Mouse (Mus musculus): ENCODE data around the gene Rasgef1b. TPM values are rescaled to one million over a fixed set of nuclear protein-coding genes. Genes with fewer than 3 reads are reported as not detected.

Rasgef1b gene
- polyA plus RNA-seq (2015; fragmentation: Nextera tagmentation; extraction: Ambion mirVana), result 3.6 and 4.0 TPM in 2 replicates

GRCm38 (mm10) chr5:99728649-99729212 is at the start of gene Rasgef1b:
Gene Rasgef1b, minus strand, starts transcription at chr5:99729065.
- H3K9ac ChIP-seq (ENCODE audit: low read depth, low read length), result peak within 1 kb of the TSS; percentile 28; the same call in 1 of the 2 replicates
- no peaks in the 10 kb centered on the region for H3K9me3 ChIP-seq (ENCODE audit: control insufficient read depth)
- H3K4me1 ChIP-seq (replicated peaks; ENCODE audit: control insufficient read depth, insufficient read depth, low read length), result 0 out of 2 replicates have a peak, but pooled peaks cover 4% of the 10 kb centered on the region
- peaks cover 21% of the 10 kb centered on the region; the same call in 1 of the 2 replicates for H3K27me3 ChIP-seq (replicated peaks; ENCODE audit: control insufficient read depth, insufficient read depth, low read length)
- under 1% methylated on average over 44 of the region's 53 CpGs for WGBS
- peak within 1 kb of the TSS; percentile 61 for H3K4me3 ChIP-seq (ENCODE audit: low read depth, low read length)
- no peak within 1 kb of the TSS for H3K27ac ChIP-seq (ENCODE audit: low read depth, low read length)
- no peaks in the 10 kb centered on the region for H3K36me3 ChIP-seq (ENCODE audit: control insufficient read depth, insufficient read depth)
- no peak for TF ChIP-seq CTCF (IDR thresholded peaks at IDR 0.05; ENCODE audit: low read depth)
- peak within 1 kb of the TSS; percentile 100 for H3K4me2 ChIP-seq (replicated peaks; ENCODE audit: low read depth)
- peak; percentile 81 for ATAC-seq

DNA sequence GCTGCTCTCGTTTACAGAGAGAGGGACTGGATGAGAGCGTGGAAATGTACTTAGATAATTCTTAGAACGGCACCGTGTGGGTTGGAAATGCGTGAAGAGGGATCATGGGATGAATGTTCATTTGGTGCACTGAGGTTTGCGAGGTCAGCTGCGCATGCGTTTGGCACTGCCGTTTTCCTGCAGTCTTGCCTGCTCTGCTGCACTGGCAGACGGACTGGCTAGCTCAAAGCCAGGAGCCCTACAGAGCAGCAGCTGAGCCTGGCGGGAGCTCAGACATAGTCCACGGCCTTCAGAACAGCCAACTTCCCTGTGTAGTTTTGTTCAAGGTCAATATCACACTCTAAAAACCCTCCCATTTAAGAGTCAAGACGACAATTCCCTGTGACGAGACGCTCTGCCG is 46.5 kb upstream of the Rasgef1b start:
- WGBS, result 75% methylated on average over 16 of the region's 16 CpGs
- Histone ChIP-seq H3K27ac (ENCODE audit: low read depth, low read length) (no peak overlapping the region), H3K4me2 (replicated peaks; ENCODE audit: low read depth) (no peak overlapping the region), H3K9ac (ENCODE audit: low read depth, low read length) (no peak overlapping the region), H3K27me3 (replicated peaks; ENCODE audit: control insufficient read depth, insufficient read depth, low read length) (no peaks in the 10 kb centered on the region), H3K4me3 (ENCODE audit: low read depth, low read length) (no peak overlapping the region), H3K9me3 (ENCODE audit: control insufficient read depth) (no peaks in the 10 kb centered on the region), H3K4me1 (replicated peaks; ENCODE audit: control insufficient read depth, insufficient read depth, low read length) (no peaks in the 10 kb centered on the region), H3K36me3 (ENCODE audit: control insufficient read depth, insufficient read depth) (no peaks in the 10 kb centered on the region)
- TF ChIP-seq CTCF (IDR thresholded peaks at IDR 0.05; ENCODE audit: low read depth), result no peak
- no peak for ATAC-seq

GRCm38 (mm10) chr5:99773265-99773664 is 44.4 kb upstream of the Rasgef1b start:
- H3K27me3 ChIP-seq (replicated peaks; ENCODE audit: control insufficient read depth, insufficient read depth, low read length), result no peaks in the 10 kb centered on the region
- WGBS, result 82% methylated on average over 9 of the region's 9 CpGs
- no peak for ATAC-seq
- no peak overlapping the region for H3K9ac ChIP-seq (ENCODE audit: low read depth, low read length)
- no peaks in the 10 kb centered on the region for H3K9me3 ChIP-seq (ENCODE audit: control insufficient read depth)
- no peak overlapping the region for H3K27ac ChIP-seq (ENCODE audit: low read depth, low read length)
- no peak overlapping the region for H3K4me2 ChIP-seq (replicated peaks; ENCODE audit: low read depth)
- no peaks in the 10 kb centered on the region for H3K4me1 ChIP-seq (replicated peaks; ENCODE audit: control insufficient read depth, insufficient read depth, low read length)
- H3K36me3 ChIP-seq (ENCODE audit: control insufficient read depth, insufficient read depth), result no peaks in the 10 kb centered on the region
- TF ChIP-seq CTCF (IDR thresholded peaks at IDR 0.05; ENCODE audit: low read depth), result no peak
- no peak overlapping the region for H3K4me3 ChIP-seq (ENCODE audit: low read depth, low read length)

- H3K27ac ChIP-seq (ENCODE audit: low read depth, low read length), result no peak overlapping the region
- 69% methylated on average over 3 of the region's 3 CpGs for WGBS
- H3K9me3 ChIP-seq (ENCODE audit: control insufficient read depth), result no peaks in the 10 kb centered on the region
- H3K9ac ChIP-seq (ENCODE audit: low read depth, low read length), result no peak overlapping the region
- H3K4me3 ChIP-seq (ENCODE audit: low read depth, low read length), result no peak overlapping the region
- no peaks in the 10 kb centered on the region for H3K36me3 ChIP-seq (ENCODE audit: control insufficient read depth, insufficient read depth)
- ATAC-seq, result no peak
- no peak for TF ChIP-seq CTCF (IDR thresholded peaks at IDR 0.05; ENCODE audit: low read depth)
- H3K27me3 ChIP-seq (replicated peaks; ENCODE audit: control insufficient read depth, insufficient read depth, low read length), result no peaks in the 10 kb centered on the region
- H3K4me2 ChIP-seq (replicated peaks; ENCODE audit: low read depth), result no peak overlapping the region
- H3K4me1 ChIP-seq (replicated peaks; ENCODE audit: control insufficient read depth, insufficient read depth, low read length), result no peaks in the 10 kb centered on the region
These were observed 35.4 kb upstream of the Rasgef1b start for GRCm38 (mm10) chr5:99764246-99764645.

- no peak overlapping the region for H3K27ac ChIP-seq (ENCODE audit: low read depth, low read length)
- no peaks in the 10 kb centered on the region for H3K27me3 ChIP-seq (replicated peaks; ENCODE audit: control insufficient read depth, insufficient read depth, low read length)
- H3K4me2 ChIP-seq (replicated peaks; ENCODE audit: low read depth), result no peak overlapping the region
- TF ChIP-seq CTCF (IDR thresholded peaks at IDR 0.05; ENCODE audit: low read depth), result no peak
- no peaks in the 10 kb centered on the region for H3K4me1 ChIP-seq (replicated peaks; ENCODE audit: control insufficient read depth, insufficient read depth, low read length)
- H3K36me3 ChIP-seq (ENCODE audit: control insufficient read depth, insufficient read depth), result no peaks in the 10 kb centered on the region
- no peak overlapping the region for H3K4me3 ChIP-seq (ENCODE audit: low read depth, low read length)
- no peak for ATAC-seq
- H3K9me3 ChIP-seq (ENCODE audit: control insufficient read depth), result no peaks in the 10 kb centered on the region
- H3K9ac ChIP-seq (ENCODE audit: low read depth, low read length), result no peak overlapping the region
- 75% methylated on average over 5 of the region's 5 CpGs for WGBS
These were observed 30.0 kb upstream of the Rasgef1b start for GRCm38 (mm10) chr5:99758859-99759258.

DNA sequence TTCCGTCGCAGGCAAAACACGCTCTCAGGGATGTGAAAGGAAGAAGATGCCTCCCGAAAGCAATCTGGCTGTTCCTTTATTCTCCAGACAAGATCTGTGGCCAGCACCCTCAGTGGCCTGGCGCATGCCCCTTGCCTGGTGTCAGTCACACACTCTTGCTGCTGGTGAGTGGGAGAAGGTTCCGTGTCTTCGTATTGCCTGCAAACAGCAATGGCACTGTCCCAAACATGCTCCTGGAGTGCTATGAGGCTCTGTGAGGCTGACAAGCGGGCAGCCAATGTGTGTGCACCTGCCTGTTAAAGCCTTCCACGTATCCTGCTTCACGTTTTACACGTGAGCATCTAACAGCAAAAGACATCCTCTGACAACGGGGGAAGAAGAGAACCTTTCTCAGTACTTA is 25.0 kb upstream of the Rasgef1b start:
- 88% methylated on average over 12 of the region's 12 CpGs for WGBS
- no peak overlapping the region for H3K4me3 ChIP-seq (ENCODE audit: low read depth, low read length)
- no peak overlapping the region for H3K9ac ChIP-seq (ENCODE audit: low read depth, low read length)
- H3K4me2 ChIP-seq (replicated peaks; ENCODE audit: low read depth), result no peak overlapping the region
- no peak for ATAC-seq
- no peaks in the 10 kb centered on the region for H3K27me3 ChIP-seq (replicated peaks; ENCODE audit: control insufficient read depth, insufficient read depth, low read length)
- H3K4me1 ChIP-seq (replicated peaks; ENCODE audit: control insufficient read depth, insufficient read depth, low read length), result no peaks in the 10 kb centered on the region
- no peaks in the 10 kb centered on the region for H3K9me3 ChIP-seq (ENCODE audit: control insufficient read depth)
- TF ChIP-seq CTCF (IDR thresholded peaks at IDR 0.05; ENCODE audit: low read depth), result no peak
- H3K27ac ChIP-seq (ENCODE audit: low read depth, low read length), result no peak overlapping the region
- H3K36me3 ChIP-seq (ENCODE audit: control insufficient read depth, insufficient read depth), result no peaks in the 10 kb centered on the region
